Mouse (Mus musculus) heart, postnatal 0 days (tissue): ENCODE results near the gene Pradc1.

Source experiments
- CTCF ChIP-seq: IDR thresholded peaks from 2 replicates; pipeline ENCODE4 v1.5.1; 2016; ENCODE audit warnings: antibody characterized with exemption, control low read depth, low read depth
- EP300 ChIP-seq: IDR thresholded peaks from 2 replicates; pipeline ENCODE4 v1.6.1; 2016; ENCODE audit warnings: antibody characterized with exemption, low read depth

DNA sequence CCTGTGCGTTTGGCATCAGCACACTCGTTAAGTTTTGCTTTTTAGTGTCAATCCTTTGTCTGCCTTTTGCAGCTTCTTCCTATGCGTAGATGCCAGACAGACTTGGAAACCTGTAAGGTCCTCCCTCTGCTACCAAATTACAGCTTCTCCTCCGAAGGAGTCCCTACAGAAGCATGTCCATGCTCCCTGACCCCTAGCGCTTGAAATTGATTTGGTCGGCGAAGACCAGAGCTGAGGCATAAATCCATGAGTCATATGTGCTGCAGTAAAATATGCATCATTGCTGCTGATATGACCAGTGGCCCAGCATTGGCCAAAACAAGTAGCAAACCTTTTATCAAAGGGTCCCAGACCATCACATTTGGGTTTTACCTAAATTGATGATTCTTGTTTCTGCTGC, 1.0 kb upstream of the Pradc1 start:
- TF ChIP-seq CTCF (no peak), EP300 (no peak)
